Mouse (Mus musculus) frontal cortex, adult 2 months (tissue): ENCODE measurements around the gene Rnf26. TPM values are rescaled to one million over a fixed set of nuclear protein-coding genes. Genes with fewer than 3 reads are reported as not detected.

Experiments used
- DNase-seq, 2 experiments: peaks; one replicate each; pipeline ENCODE4 v3.0.0; 2022; ENCODE audit warnings: low spot score in 1 of 2; ENCODE audit errors: extremely low spot score in 1 of 2
- polyA plus RNA-seq: library from polyadenylated mRNA; depleted of rRNA; stranded (reverse); fragments of >200 nt; gene quantifications from 2 replicates; pipeline ENCODE4 v1.2.3, GENCODE M21; 2012; rRNA removed

The Rnf26 gene
- polyA plus RNA-seq, 1 experiment, result 26.9 TPM

DNA sequence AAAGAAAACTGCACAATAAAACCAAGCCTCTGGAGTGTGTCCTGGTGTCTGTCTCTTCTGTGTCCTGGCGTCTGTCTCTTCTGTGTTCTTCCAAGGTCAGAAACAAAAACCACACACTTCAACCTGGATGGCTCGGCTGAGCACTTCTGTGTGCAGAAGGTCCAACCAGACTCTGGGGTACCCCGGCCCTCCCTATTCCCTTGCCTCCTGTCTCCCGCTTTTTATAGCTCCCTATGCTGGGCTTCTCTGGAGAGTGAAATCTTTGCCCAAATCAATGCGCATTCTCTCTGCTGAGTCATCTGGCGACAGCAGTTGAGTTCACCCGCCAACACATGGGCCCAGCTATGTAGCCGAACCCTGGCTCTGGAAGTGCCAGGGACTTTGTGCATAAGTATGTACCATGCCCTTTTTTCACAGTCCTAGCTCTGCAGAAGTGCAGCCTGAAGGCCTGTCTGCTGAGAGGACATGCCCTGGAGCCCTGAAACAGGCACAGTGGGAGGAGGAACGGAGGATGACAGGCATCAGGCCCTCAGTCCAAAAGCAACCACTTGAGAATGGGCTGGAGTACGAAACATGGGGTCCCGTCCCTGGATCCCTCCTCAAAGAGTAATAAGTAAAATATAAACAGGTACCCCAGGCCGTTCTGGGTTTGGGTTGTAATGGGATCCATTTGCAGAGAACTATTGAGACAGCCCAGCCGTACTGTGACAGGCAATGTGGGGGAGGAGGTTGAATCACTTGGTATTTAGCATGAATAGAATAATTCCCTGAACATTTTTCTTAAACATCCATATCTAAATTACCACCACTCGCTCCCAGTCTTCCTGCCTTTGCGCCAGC is 64.6 kb downstream of the Rnf26 start:
- DNase-seq, result peak in 1 of 2 experiments; percentile 81

DNA sequence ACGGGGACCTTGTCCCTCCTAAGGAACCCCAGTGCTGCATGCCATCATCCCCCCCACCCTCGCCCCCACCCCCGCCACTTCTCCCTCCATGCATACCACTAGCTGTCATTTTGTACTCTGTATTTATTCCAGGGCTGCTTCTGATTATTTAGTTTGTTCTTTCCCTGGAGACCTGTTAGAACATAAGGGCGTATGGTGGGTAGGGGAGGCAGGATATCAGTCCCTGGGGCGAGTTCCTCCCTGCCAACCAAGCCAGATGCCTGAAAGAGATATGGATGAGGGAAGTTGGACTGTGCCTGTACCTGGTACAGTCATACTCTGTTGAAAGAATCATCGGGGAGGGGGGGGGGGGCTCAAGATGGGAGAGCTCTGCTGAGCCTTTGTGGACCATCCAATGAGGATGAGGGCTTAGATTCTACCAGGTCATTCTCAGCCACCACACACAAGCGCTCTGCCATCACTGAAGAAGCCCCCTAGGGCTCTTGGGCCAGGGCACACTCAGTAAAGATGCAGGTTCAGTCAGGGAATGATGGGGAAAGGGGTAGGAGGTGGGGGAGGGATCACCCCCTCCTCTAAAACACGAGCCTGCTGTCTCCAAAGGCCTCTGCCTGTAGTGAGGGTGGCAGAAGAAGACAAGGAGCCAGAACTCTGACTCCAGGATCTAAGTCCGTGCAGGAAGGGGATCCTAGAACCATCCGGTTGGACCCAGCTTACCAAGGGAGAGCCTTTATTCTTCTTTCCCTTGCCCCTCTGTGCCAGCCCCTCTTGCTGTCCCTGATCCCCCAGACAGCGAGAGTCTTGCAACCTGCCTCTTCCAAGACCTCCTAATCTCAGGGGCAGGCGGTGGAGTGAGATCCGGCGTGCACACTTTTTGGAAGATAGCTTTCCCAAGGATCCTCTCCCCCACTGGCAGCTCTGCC is 65.5 kb downstream of the Rnf26 start:
- DNase-seq, result no peak

DNA sequence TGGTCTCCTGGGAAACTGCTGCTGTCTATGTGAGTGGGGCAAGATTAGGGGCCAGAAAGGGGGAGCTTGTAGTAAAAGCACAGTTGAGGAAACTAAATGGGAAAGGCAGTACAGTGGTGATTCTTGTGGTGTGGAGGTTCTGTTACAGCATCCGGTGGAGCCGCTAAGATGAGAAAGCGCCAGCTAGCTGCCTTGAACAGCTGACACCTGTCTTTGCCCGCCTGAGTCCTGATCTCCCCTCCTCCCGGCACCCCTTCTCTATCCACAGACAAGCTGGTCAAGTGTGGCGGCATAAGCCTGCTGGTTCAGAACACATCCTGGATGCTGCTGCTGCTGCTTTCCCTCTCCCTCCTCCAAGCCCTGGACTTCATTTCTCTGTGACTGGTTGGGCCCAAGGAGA is 66.2 kb downstream of the Rnf26 start:
- no peak for DNase-seq

DNA sequence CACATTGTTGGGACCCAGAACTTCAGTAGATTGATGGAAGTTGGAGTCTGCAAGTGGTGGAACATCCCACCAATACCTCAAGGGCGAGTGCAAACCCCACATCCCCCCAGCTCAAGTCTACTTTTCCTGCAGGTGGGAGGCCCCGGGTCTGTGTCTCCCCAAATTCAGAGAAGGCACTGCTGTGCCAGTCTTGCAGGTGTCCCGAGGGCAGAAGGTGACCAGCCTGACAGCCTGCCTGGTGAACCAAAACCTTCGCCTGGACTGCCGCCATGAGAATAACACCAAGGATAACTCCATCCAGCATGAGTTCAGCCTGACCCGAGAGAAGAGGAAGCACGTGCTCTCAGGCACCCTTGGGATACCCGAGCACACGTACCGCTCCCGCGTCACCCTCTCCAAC is 66.9 kb downstream of the Rnf26 start:
- no peak for DNase-seq

DNA sequence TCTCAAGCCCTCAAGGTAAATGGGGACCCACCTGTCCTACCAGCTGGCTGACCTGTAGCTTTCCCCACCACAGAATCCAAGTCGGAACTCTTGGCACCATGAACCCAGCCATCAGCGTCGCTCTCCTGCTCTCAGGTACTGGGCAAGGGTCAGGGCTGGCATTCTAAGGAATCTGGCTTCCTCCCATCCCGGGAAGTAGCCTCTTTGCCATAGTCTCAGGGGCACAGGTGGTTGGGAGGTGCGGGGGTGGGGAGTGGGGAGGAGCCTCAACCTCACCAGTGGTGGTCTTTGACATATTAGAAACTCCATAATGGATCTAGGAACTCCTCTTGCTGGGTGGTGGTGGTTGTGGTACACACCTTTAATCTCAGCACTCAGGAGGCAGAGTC is 67.4 kb downstream of the Rnf26 start:
- DNase-seq, result no peak

Other genes with a start within 250 kb of the Rnf26 start
- gene Thy1, start 70.1 kb downstream of the Rnf26 start, polyA plus RNA-seq, result 752 and 876 TPM in 2 replicates
- 40.2 and 44.9 TPM in 2 replicates for gene Usp2, start 46.5 kb downstream of the Rnf26 start, polyA plus RNA-seq
- gene Mfrp, start 11.8 kb downstream of the Rnf26 start, polyA plus RNA-seq, result 0.14 and 0.21 TPM in 2 replicates
- gene C1qtnf5, start 6.3 kb downstream of the Rnf26 start, polyA plus RNA-seq, result 31.7 and 39.5 TPM in 2 replicates
- gene Gm49380, start within 50 bp of the Rnf26 start, polyA plus RNA-seq, result 0.16 and 0.21 TPM in 2 replicates
- 16.8 and 17.4 TPM in 2 replicates for gene Mcam, start 21.0 kb upstream of the Rnf26 start, polyA plus RNA-seq
- gene Cbl, start 120.5 kb upstream of the Rnf26 start, polyA plus RNA-seq, result 18.6 and 20.5 TPM in 2 replicates
- gene Ccdc153, start 127.2 kb upstream of the Rnf26 start, polyA plus RNA-seq, result 1.1 TPM in 1 of 2 replicates, not detected in the other
- 0.74 and 0.82 TPM in 2 replicates for gene Pdzd3, start 138.0 kb upstream of the Rnf26 start, polyA plus RNA-seq
- 6.7 and 7.0 TPM in 2 replicates for gene Nlrx1, start 155.1 kb upstream of the Rnf26 start, polyA plus RNA-seq
- 84.5 and 95.1 TPM in 2 replicates for gene Abcg4, start 175.1 kb upstream of the Rnf26 start, polyA plus RNA-seq
- 32.1 and 32.3 TPM in 2 replicates for gene Hinfp, start 192.2 kb upstream of the Rnf26 start, polyA plus RNA-seq
- gene C2cd2l, start 206.8 kb upstream of the Rnf26 start, polyA plus RNA-seq, result 201 and 202 TPM in 2 replicates
- 21.1 and 22.9 TPM in 2 replicates for gene Dpagt1, start 212.5 kb upstream of the Rnf26 start, polyA plus RNA-seq
- gene H2afx, start 221.2 kb upstream of the Rnf26 start, polyA plus RNA-seq, result 65.4 and 75.0 TPM in 2 replicates
- gene Hmbs, start 230.7 kb upstream of the Rnf26 start, polyA plus RNA-seq, result 30.3 and 33.4 TPM in 2 replicates
- 44.1 and 47.2 TPM in 2 replicates for gene Vps11, start 248.2 kb upstream of the Rnf26 start, polyA plus RNA-seq